In the genomic region with DNA sequence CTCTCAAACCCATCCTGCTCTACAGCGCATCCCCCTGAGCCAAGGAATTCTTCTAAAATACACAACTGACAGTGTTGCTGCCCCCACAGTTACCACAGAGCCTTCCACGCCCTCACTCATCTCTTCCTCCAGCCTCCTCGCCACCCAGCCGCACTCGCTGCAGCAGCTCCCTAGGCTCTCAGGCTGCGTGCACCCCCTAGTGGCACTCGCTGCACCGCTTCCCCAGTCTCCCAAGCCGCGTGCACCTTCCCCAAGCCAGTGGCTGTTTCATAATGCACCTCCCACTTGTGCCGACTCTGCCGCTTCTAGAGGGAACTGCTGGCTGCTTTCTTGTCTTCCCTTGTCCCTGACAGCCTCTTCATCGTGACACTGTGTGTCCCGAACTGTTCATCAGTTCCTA, we compare ENCODE assay signal across 9 mouse cellular contexts.
A peak's percentile ranks its signal among the peaks of the same experiment; 100 is the strongest.
DNase-seq lines count a peak whose midpoint lies in the region; ATAC-seq and TF ChIP-seq lines count a peak whose summit lies in the region.
"Had no signal": no experiment of that assay in that cellular context is flagged by ENCODE, and none has a peak within 500 bp of the region (broad histone marks: within the 10 kb centered on the region; RNA-seq: fewer than 3 reads in every experiment).

No protein-coding gene starts in this region.

- no peak for TF ChIP-seq POLR2A in spleen, adult 2 months (IDR thresholded peaks at IDR 0.05; ENCODE audit: low read depth, low read length)

- peak; percentile 60; the same call in 1 of the 2 replicates for ATAC-seq in intestine, embryonic 15.5 days

- no peak overlapping the region for H3K27ac ChIP-seq in spleen, adult 2 months (ENCODE audit: insufficient read depth, low read length)
- H3K27ac ChIP-seq in intestine, embryonic 15.5 days: no peak overlapping the region
- 0 out of 2 replicates have a peak overlapping the region, but pooled peaks have one; percentile 2 for H3K27ac ChIP-seq in midbrain, embryonic 10.5 days (replicated peaks)

- intact Hi-C loops in left cerebral cortex, postnatal 4 days (cut with DNase I): no loop called here

- H3K9me3 ChIP-seq in intestine, embryonic 15.5 days: no peaks in the 10 kb centered on the region
- H3K9me3 ChIP-seq in midbrain, embryonic 10.5 days (replicated peaks): no peaks in the 10 kb centered on the region

- H3K9ac ChIP-seq in intestine, embryonic 15.5 days: no peak overlapping the region

- no peaks in the 10 kb centered on the region for H3K4me1 ChIP-seq in spleen, adult 2 months (ENCODE audit: control insufficient read depth, insufficient read depth, insufficient read length)
- peaks cover 12% of the 10 kb centered on the region; the same call in 1 of the 2 replicates for H3K4me1 ChIP-seq in intestine, embryonic 15.5 days (replicated peaks)
- peaks cover 36% of the 10 kb centered on the region for H3K4me1 ChIP-seq in midbrain, embryonic 10.5 days

- DNase-seq in spleen, adult 2 months (ENCODE audit: low read depth in 1 of 2, low spot score in 2 of 2): peak in 1 of 2 experiments; percentile 15
- no peak for DNase-seq in spleen, adult 12 weeks (ENCODE audit: low spot score)
- DNase-seq in embryo, embryonic 9.5 days (ENCODE audit: extremely low spot score): peak; percentile 83
- DNase-seq in gastrocnemius, postnatal 4 days (ENCODE audit: low spot score in 2 of 2): peak; percentile 34 to 56
- DNase-seq in left cerebral cortex, postnatal 4 days: peak; percentile 64
- DNase-seq in midbrain, embryonic 10.5 days (ENCODE audit: low spot score): peak; percentile 86
- peak; percentile 77 for DNase-seq in right cerebral cortex, postnatal 4 days

- WGBS in spleen, adult 2 months: 25% methylated on average over 14 of the region's 14 CpGs
- 17% methylated on average over 14 of the region's 14 CpGs for WGBS in intestine, embryonic 15.5 days
- 4% methylated on average over 14 of the region's 14 CpGs for WGBS in midbrain, embryonic 10.5 days

- peak; percentile 43; the same call in 1 of the 2 replicates for TF ChIP-seq CTCF in spleen, adult 2 months (IDR thresholded peaks at IDR 0.05; ENCODE audit: extremely low read depth, insufficient read depth, insufficient read length, insufficient replicate concordance)

- no peak overlapping the region for H3K4me3 ChIP-seq in spleen, adult 2 months (ENCODE audit: extremely low read depth, insufficient read depth, insufficient read length)
- H3K4me3 ChIP-seq in intestine, embryonic 15.5 days (replicated peaks): peak overlapping the region; percentile 4; the same call in 1 of the 2 replicates
- H3K4me3 ChIP-seq in midbrain, embryonic 10.5 days: peak overlapping the region; percentile 54

- peaks cover 4% of the 10 kb centered on the region; the same call in 1 of the 2 replicates for H3K27me3 ChIP-seq in spleen, adult 2 months (ENCODE audit: control insufficient read depth, insufficient read depth, low read length)
- H3K27me3 ChIP-seq in intestine, embryonic 15.5 days (replicated peaks): no peaks in the 10 kb centered on the region
- peaks cover 57% of the 10 kb centered on the region for H3K27me3 ChIP-seq in midbrain, embryonic 10.5 days (ENCODE audit: low read depth, poor library complexity, severe bottlenecking)

- peak overlapping the region; percentile 45 for H3K4me2 ChIP-seq in intestine, embryonic 15.5 days (replicated peaks)

- H3K36me3 ChIP-seq in spleen, adult 2 months (ENCODE audit: control insufficient read depth, insufficient read depth, low read length): no peaks in the 10 kb centered on the region
- H3K36me3 ChIP-seq in intestine, embryonic 15.5 days: no peaks in the 10 kb centered on the region
- no peaks in the 10 kb centered on the region for H3K36me3 ChIP-seq in midbrain, embryonic 10.5 days
- H3K36me3 ChIP-seq: G1E had no signal
